Mouse (Mus musculus) stomach, embryonic 16.5 days (tissue): ENCODE results near the gene Wdfy1. TPM values are rescaled to one million over a fixed set of nuclear protein-coding genes. Genes with fewer than 3 reads are reported as not detected.

ENCODE experiments used
- ATAC-seq: fragments of 200-750 bp; cut with Nextera tagmentation; 2 replicates; pipeline ENCODE4 v1.8.0; 2017; ENCODE audit warnings: moderate number of reproducible peaks, moderate TSS enrichment; ENCODE audit not compliant: insufficient read depth, low FRiP score
- H3K27ac ChIP-seq: fragments of 300-500 bp; sonication (generic); 2 replicates; pipeline ENCODE4 v1.5.1; 2014; ENCODE audit warnings: low read length
- H3K27me3 ChIP-seq: fragments of 300-500 bp; sonication (generic); 2 replicates; pipeline ENCODE4 v1.6.1; 2014; ENCODE audit warnings: low read length, control low read depth, mixed read lengths; ENCODE audit not compliant: control insufficient read depth, insufficient read depth
- H3K36me3 ChIP-seq: fragments of 300-500 bp; sonication (generic); 2 replicates; pipeline ENCODE4 v1.6.1; 2014; ENCODE audit warnings: low read length; ENCODE audit not compliant: control insufficient read depth, insufficient read depth
- H3K4me1 ChIP-seq: fragments of 300-500 bp; sonication (generic); 2 replicates; pipeline ENCODE4 v1.6.1; 2014; ENCODE audit warnings: low read length, control low read depth, mixed read lengths; ENCODE audit not compliant: control insufficient read depth, insufficient read depth
- H3K4me2 ChIP-seq: fragments of 300-500 bp; sonication (generic); 2 replicates; pipeline ENCODE4 v1.6.1; 2014; ENCODE audit warnings: low read depth, low read length, mixed read lengths
- H3K4me3 ChIP-seq: fragments of 300-500 bp; sonication (generic); replicated peaks from 2 replicates; pipeline ENCODE4 v1.5.1; 2014; ENCODE audit warnings: mild to moderate bottlenecking, low read length
- H3K9ac ChIP-seq: fragments of 300-500 bp; sonication (generic); 2 replicates; pipeline ENCODE4 v1.6.1; 2014; ENCODE audit warnings: low read length
- H3K9me3 ChIP-seq: fragments of 300-500 bp; sonication (generic); replicated peaks from 2 replicates; pipeline ENCODE4 v1.6.1; 2016; ENCODE audit warnings: low read length, control low read depth; ENCODE audit not compliant: control insufficient read depth
- WGBS: fragments of 180-500 bp; shearing (Covaris S2); extraction: QIAGEN DNeasy Blood & Tissue Kit; methylation state at CpG from one replicate; pipeline ENCODE4 v1.1.7; 2014; 5-methylcytosine and 5-hydroxymethylcytosine counted together
- polyA plus RNA-seq: library from polyadenylated mRNA; unstranded; fragments of >200 nt; fragmentation: Nextera tagmentation; extraction: Ambion mirVana; gene quantifications from 2 replicates; pipeline ENCODE4 v1.2.1, GENCODE M21; 2015

Wdfy1 gene
- polyA plus RNA-seq, result 32.9 and 41.8 TPM in 2 replicates

DNA sequence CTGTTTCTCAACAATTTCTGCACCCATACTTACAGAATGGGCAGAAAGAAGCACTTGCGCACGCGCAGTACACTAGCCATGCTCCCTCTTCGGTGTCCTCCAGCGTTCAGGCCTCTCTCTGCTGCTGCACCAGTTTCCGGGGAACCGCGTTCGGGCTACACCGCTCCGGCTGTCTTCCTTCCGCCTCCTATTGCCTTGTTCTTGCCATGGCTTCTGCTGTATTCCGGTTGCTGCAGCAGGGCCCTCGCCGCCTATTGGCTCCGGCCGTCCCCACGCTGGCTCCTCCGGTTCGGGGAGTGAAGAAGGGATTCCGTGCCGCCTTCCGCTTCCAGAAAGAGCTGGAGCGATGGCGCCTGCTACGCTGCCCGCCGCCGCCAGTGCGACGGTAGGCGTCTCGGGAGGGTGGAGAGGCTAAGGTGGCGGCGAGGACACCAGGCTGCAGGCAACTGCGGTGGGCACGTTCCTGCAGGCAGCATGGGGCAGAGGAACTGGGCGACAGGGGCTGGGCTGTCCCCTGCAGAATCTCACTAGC is at the start of gene Wdfy1, which contains the start of gene Mrpl44:
TSS of gene Wdfy1 (minus strand) at position 217 of the 532 bp plus-strand sequence.
TSS of gene Mrpl44 (plus strand) at position 92 of the 532 bp plus-strand sequence.
- H3K9ac ChIP-seq, result peak within 1 kb of the TSS; percentile 95
- under 1% methylated on average over 38 of the region's 38 CpGs for WGBS
- ATAC-seq, result peak; percentile 99
- peak within 1 kb of the TSS; percentile 85 for H3K27ac ChIP-seq
- H3K27me3 ChIP-seq, result no peaks in the 10 kb centered on the region
- peaks cover 4% of the 10 kb centered on the region; the same call in 1 of the 2 replicates for H3K36me3 ChIP-seq
- no peaks in the 10 kb centered on the region for H3K4me1 ChIP-seq
- H3K4me2 ChIP-seq, result peak within 1 kb of the TSS; percentile 74
- no peaks in the 10 kb centered on the region for H3K9me3 ChIP-seq
- H3K4me3 ChIP-seq, result peak within 1 kb of the TSS; percentile 97

DNA sequence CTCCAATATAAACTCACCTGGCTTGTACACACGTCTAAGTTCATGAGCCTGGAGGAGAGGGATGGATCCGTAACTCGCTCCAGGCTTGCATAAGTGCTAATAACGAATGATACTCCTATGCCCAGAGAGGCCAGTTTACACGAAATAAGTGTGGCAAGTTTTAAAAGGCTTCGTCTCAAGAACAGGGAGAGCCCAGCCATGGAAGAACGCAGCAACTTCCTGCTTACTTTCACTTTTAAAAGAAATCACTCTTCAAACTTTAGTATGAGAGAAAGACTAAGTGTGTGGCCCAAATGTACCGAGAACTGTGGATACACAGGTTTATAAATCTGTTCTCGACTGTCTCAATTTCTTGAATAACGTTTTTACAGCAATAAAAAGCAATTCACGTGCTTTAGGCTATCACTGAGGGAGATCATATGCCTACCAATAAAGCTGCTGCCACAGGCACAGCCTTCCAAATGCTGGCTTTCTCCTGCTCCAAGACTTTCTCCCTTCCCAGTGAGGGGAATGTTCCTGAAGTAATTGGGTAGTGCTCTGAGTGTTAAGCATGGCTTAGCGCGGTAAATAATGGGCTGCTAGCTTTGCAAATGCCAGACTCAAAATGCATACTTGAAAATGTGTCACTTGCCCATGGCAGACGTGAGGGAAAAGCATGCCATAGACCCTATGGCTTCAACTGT is 48.1 kb upstream of the Wdfy1 start:
- no peak for ATAC-seq
- H3K9me3 ChIP-seq, result no peaks in the 10 kb centered on the region
- H3K4me1 ChIP-seq, result peaks cover 10% of the 10 kb centered on the region; the same call in 1 of the 2 replicates
- H3K4me2 ChIP-seq, result peak overlapping the region; percentile 46
- H3K27ac ChIP-seq, result peak overlapping the region; percentile 2; the same call in 1 of the 2 replicates
- WGBS, result 44% methylated on average over 14 of the region's 14 CpGs
- peak overlapping the region; percentile 50; the same call in 1 of the 2 replicates for H3K9ac ChIP-seq
- H3K36me3 ChIP-seq, result no peaks in the 10 kb centered on the region
- H3K4me3 ChIP-seq, result peak overlapping the region; percentile 23
- H3K27me3 ChIP-seq, result no peaks in the 10 kb centered on the region

GRCm38 (mm10) chr1:79822806-79823525 is 47.0 kb upstream of the Wdfy1 start:
- H3K4me3 ChIP-seq, result no peak overlapping the region
- H3K9ac ChIP-seq, result no peak overlapping the region
- H3K9me3 ChIP-seq, result no peaks in the 10 kb centered on the region
- H3K27ac ChIP-seq, result no peak overlapping the region
- peak overlapping the region; percentile 46; the same call in 1 of the 2 replicates for H3K4me2 ChIP-seq
- 51% methylated on average over 13 of the region's 13 CpGs for WGBS
- H3K27me3 ChIP-seq, result no peaks in the 10 kb centered on the region
- no peak for ATAC-seq
- H3K4me1 ChIP-seq, result peaks cover 10% of the 10 kb centered on the region; the same call in 1 of the 2 replicates
- H3K36me3 ChIP-seq, result no peaks in the 10 kb centered on the region

- Histone ChIP-seq H3K36me3 (no peaks in the 10 kb centered on the region), H3K4me2 (no peak overlapping the region), H3K4me1 (peaks cover 8% of the 10 kb centered on the region; the same call in 1 of the 2 replicates), H3K9me3 (no peaks in the 10 kb centered on the region), H3K27me3 (no peaks in the 10 kb centered on the region), H3K4me3 (no peak overlapping the region), H3K9ac (no peak overlapping the region), H3K27ac (no peak overlapping the region)
- ATAC-seq, result no peak
- 88% methylated on average over 11 of the region's 11 CpGs for whole genome bisulfite sequencing
Measured at GRCm38 (mm10) chr1:79819296-79819879, 43.4 kb upstream of the Wdfy1 start.

- ATAC-seq, result no peak
- 90% methylated on average over 3 of the region's 3 CpGs for WGBS
Measured at GRCm38 (mm10) chr1:79815446-79815845, 39.5 kb upstream of the Wdfy1 start.

DNA sequence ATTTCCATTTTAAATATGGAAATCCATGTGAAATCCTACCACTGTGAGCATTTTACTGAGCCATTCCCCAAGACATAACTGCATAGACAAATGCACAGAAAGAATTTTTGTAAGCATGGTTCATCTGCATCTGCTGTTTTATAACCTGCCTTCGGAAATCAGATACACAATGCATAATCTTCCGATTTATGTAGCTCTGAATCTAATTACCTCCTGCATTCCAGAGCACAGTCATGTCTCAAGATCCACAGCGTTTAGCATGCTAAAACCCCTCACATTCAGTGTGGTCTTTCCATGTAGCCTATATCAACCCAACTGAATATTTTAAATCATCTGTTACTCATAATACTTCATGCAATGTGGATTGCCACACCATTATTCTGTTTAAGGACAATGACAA is 33.5 kb upstream of the Wdfy1 start:
- Histone ChIP-seq H3K4me2 (no peak overlapping the region), H3K27ac (no peak overlapping the region), H3K9ac (no peak overlapping the region), H3K36me3 (no peaks in the 10 kb centered on the region), H3K9me3 (no peaks in the 10 kb centered on the region), H3K4me3 (no peak overlapping the region), H3K4me1 (no peaks in the 10 kb centered on the region), H3K27me3 (no peaks in the 10 kb centered on the region)
- 83% methylated on average over 3 of the region's 3 CpGs for WGBS
- ATAC-seq, result no peak

More at GRCm38 (mm10) chr1:79815446-79815845, 39.5 kb upstream of the Wdfy1 start:
- Histone ChIP-seq H3K27me3 (no peaks in the 10 kb centered on the region), H3K4me1 (no peaks in the 10 kb centered on the region), H3K4me2 (no peak overlapping the region), H3K9ac (no peak overlapping the region), H3K27ac (no peak overlapping the region), H3K4me3 (no peak overlapping the region), H3K36me3 (no peaks in the 10 kb centered on the region), H3K9me3 (no peaks in the 10 kb centered on the region)

GRCm38 (mm10) chr1:79806865-79807264 is 30.9 kb upstream of the Wdfy1 start:
- H3K4me1 ChIP-seq, result no peaks in the 10 kb centered on the region
- H3K4me3 ChIP-seq, result no peak overlapping the region
- no peaks in the 10 kb centered on the region for H3K9me3 ChIP-seq
- WGBS, result 65% methylated on average over 5 of the region's 5 CpGs
- H3K4me2 ChIP-seq, result no peak overlapping the region
- no peak overlapping the region for H3K27ac ChIP-seq
- no peaks in the 10 kb centered on the region for H3K27me3 ChIP-seq
- no peaks in the 10 kb centered on the region for H3K36me3 ChIP-seq
- no peak overlapping the region for H3K9ac ChIP-seq
- no peak for ATAC-seq

GRCm38 (mm10) chr1:79803614-79804013 is 27.7 kb upstream of the Wdfy1 start:
- no peak for ATAC-seq
- WGBS, result 84% methylated on average over 7 of the region's 7 CpGs

More at GRCm38 (mm10) chr1:79803614-79804013, 27.7 kb upstream of the Wdfy1 start:
- Histone ChIP-seq H3K36me3 (no peaks in the 10 kb centered on the region), H3K4me3 (no peak overlapping the region), H3K4me1 (no peaks in the 10 kb centered on the region), H3K9me3 (no peaks in the 10 kb centered on the region), H3K4me2 (no peak overlapping the region), H3K9ac (no peak overlapping the region), H3K27me3 (no peaks in the 10 kb centered on the region), H3K27ac (no peak overlapping the region)
